Mouse (Mus musculus): ENCODE results near the gene Mad1l1. TPM values are rescaled to one million over a fixed set of nuclear protein-coding genes. Genes with fewer than 3 reads are reported as not detected.
A peak's percentile ranks its signal among the peaks of the same experiment; 100 is the strongest.

Gene Mad1l1
- polyA plus RNA-seq, 1 experiment from 2014 or later, result 34.7 TPM

- peak; percentile 67; the same call in 1 of the 2 replicates for ATAC-seq
- no peaks in the 10 kb centered on the region; the same call in 1 of the 2 replicates for H3K36me3 ChIP-seq
- H3K27me3 ChIP-seq (replicated peaks), result no peaks in the 10 kb centered on the region
- no peaks in the 10 kb centered on the region for H3K4me1 ChIP-seq (replicated peaks)
- H3K4me3 ChIP-seq (replicated peaks), result no peak overlapping the region
- H3K4me2 ChIP-seq (replicated peaks), result no peak overlapping the region
- H3K9me3 ChIP-seq, result no peaks in the 10 kb centered on the region
- WGBS, result 36% methylated on average over 11 of the region's 11 CpGs
- no peak overlapping the region for H3K27ac ChIP-seq
- H3K9ac ChIP-seq, result no peak overlapping the region
Observed at GRCm38 (mm10) chr5:140082204-140082812, 239.0 kb downstream of the Mad1l1 start.

- Histone ChIP-seq H3K27ac (no peak overlapping the region), H3K27me3 (replicated peaks) (no peaks in the 10 kb centered on the region), H3K36me3 (no peaks in the 10 kb centered on the region), H3K4me3 (replicated peaks) (no peak overlapping the region), H3K4me2 (replicated peaks) (no peak overlapping the region), H3K9ac (no peak overlapping the region), H3K4me1 (replicated peaks) (no peaks in the 10 kb centered on the region), H3K9me3 (no peaks in the 10 kb centered on the region)
- ATAC-seq, result no peak
- 84% methylated on average over 10 of the region's 10 CpGs for WGBS
Observed at GRCm38 (mm10) chr5:140081084-140081483, 240.3 kb downstream of the Mad1l1 start.

GRCm38 (mm10) chr5:140079511-140079910, 241.8 kb downstream of the Mad1l1 start:
- Histone ChIP-seq H3K4me3 (replicated peaks) (no peak overlapping the region), H3K4me1 (replicated peaks) (no peaks in the 10 kb centered on the region), H3K4me2 (replicated peaks) (no peak overlapping the region), H3K27ac (no peak overlapping the region), H3K9me3 (no peaks in the 10 kb centered on the region), H3K36me3 (no peaks in the 10 kb centered on the region), H3K27me3 (replicated peaks) (no peaks in the 10 kb centered on the region), H3K9ac (no peak overlapping the region)
- 91% methylated on average over 4 of the region's 4 CpGs for WGBS
- ATAC-seq, result no peak

- no peaks in the 10 kb centered on the region for H3K4me1 ChIP-seq (replicated peaks)
- H3K9me3 ChIP-seq, result no peaks in the 10 kb centered on the region
- no peaks in the 10 kb centered on the region for H3K27me3 ChIP-seq (replicated peaks)
- no peak overlapping the region for H3K4me3 ChIP-seq (replicated peaks)
- no peaks in the 10 kb centered on the region for H3K36me3 ChIP-seq
- H3K9ac ChIP-seq, result no peak overlapping the region
- no peak overlapping the region for H3K4me2 ChIP-seq (replicated peaks)
- WGBS, result 87% methylated on average over 3 of the region's 3 CpGs
- ATAC-seq, result no peak
- H3K27ac ChIP-seq, result no peak overlapping the region
Observed at GRCm38 (mm10) chr5:140078406-140078805, 242.9 kb downstream of the Mad1l1 start.

- Histone ChIP-seq H3K9ac (no peak overlapping the region), H3K9me3 (no peaks in the 10 kb centered on the region), H3K27me3 (replicated peaks) (no peaks in the 10 kb centered on the region), H3K27ac (no peak overlapping the region), H3K4me1 (replicated peaks) (no peaks in the 10 kb centered on the region), H3K36me3 (no peaks in the 10 kb centered on the region), H3K4me3 (replicated peaks) (no peak overlapping the region), H3K4me2 (replicated peaks) (no peak overlapping the region)
- ATAC-seq, result no peak
- WGBS, result 88% methylated on average over 2 of the region's 2 CpGs
Observed at GRCm38 (mm10) chr5:140076438-140076837, 244.9 kb downstream of the Mad1l1 start.

- Histone ChIP-seq H3K27ac (no peak overlapping the region), H3K9ac (no peak overlapping the region), H3K4me1 (replicated peaks) (no peaks in the 10 kb centered on the region), H3K27me3 (replicated peaks) (no peaks in the 10 kb centered on the region), H3K9me3 (no peaks in the 10 kb centered on the region), H3K4me3 (replicated peaks) (no peak overlapping the region), H3K4me2 (replicated peaks) (no peak overlapping the region), H3K36me3 (no peaks in the 10 kb centered on the region)
- 56% methylated on average over 12 of the region's 12 CpGs for WGBS
- ATAC-seq, result no peak
Observed at GRCm38 (mm10) chr5:140073671-140074116, 247.7 kb downstream of the Mad1l1 start.

GRCm38 (mm10) chr5:140073148-140073670, 248.1 kb downstream of the Mad1l1 start:
- H3K9ac ChIP-seq, result no peak overlapping the region
- 43% methylated on average over 1 of the region's 1 CpGs for WGBS
- H3K36me3 ChIP-seq, result no peaks in the 10 kb centered on the region
- no peaks in the 10 kb centered on the region for H3K9me3 ChIP-seq
- no peak overlapping the region for H3K4me3 ChIP-seq (replicated peaks)
- no peaks in the 10 kb centered on the region for H3K27me3 ChIP-seq (replicated peaks)
- H3K4me1 ChIP-seq (replicated peaks), result 0 out of 2 replicates have a peak, but pooled peaks cover 4% of the 10 kb centered on the region
- ATAC-seq, result no peak
- no peak overlapping the region for H3K4me2 ChIP-seq (replicated peaks)
- H3K27ac ChIP-seq, result no peak overlapping the region

- Histone ChIP-seq H3K4me3 (replicated peaks) (no peak overlapping the region), H3K36me3 (no peaks in the 10 kb centered on the region), H3K9me3 (no peaks in the 10 kb centered on the region), H3K4me1 (replicated peaks) (0 out of 2 replicates have a peak, but pooled peaks cover 8% of the 10 kb centered on the region), H3K9ac (no peak overlapping the region), H3K4me2 (replicated peaks) (no peak overlapping the region), H3K27ac (no peak overlapping the region), H3K27me3 (replicated peaks) (no peaks in the 10 kb centered on the region)
- 70% methylated on average over 5 of the region's 5 CpGs for WGBS
- ATAC-seq, result no peak
Observed at GRCm38 (mm10) chr5:140068506-140068905, 252.8 kb downstream of the Mad1l1 start.

GRCm38 (mm10) chr5:140068051-140068450, 253.3 kb downstream of the Mad1l1 start:
- no peak for ATAC-seq
- Histone ChIP-seq H3K9me3 (no peaks in the 10 kb centered on the region), H3K9ac (no peak overlapping the region), H3K4me2 (replicated peaks) (no peak overlapping the region), H3K27me3 (replicated peaks) (no peaks in the 10 kb centered on the region), H3K27ac (no peak overlapping the region), H3K36me3 (no peaks in the 10 kb centered on the region), H3K4me1 (replicated peaks) (0 out of 2 replicates have a peak, but pooled peaks cover 8% of the 10 kb centered on the region), H3K4me3 (replicated peaks) (no peak overlapping the region)
- WGBS, result 67% methylated on average over 3 of the region's 3 CpGs

- Histone ChIP-seq H3K9ac (no peak overlapping the region), H3K27me3 (replicated peaks) (no peaks in the 10 kb centered on the region), H3K4me1 (replicated peaks) (peaks cover 14% of the 10 kb centered on the region; the same call in 1 of the 2 replicates), H3K9me3 (no peaks in the 10 kb centered on the region), H3K36me3 (no peaks in the 10 kb centered on the region), H3K4me3 (replicated peaks) (no peak overlapping the region), H3K4me2 (replicated peaks) (no peak overlapping the region), H3K27ac (no peak overlapping the region)
- 66% methylated on average over 8 of the region's 8 CpGs for WGBS
- no peak for ATAC-seq
Observed at GRCm38 (mm10) chr5:140066769-140067168, 254.6 kb downstream of the Mad1l1 start.

- H3K9ac ChIP-seq, result no peak overlapping the region
- no peaks in the 10 kb centered on the region for H3K27me3 ChIP-seq (replicated peaks)
Observed at GRCm38 (mm10) chr5:140066281-140066680, 255.1 kb downstream of the Mad1l1 start.

GRCm38 (mm10) chr5:140065281-140065945, 255.9 kb downstream of the Mad1l1 start:
- Histone ChIP-seq H3K4me1 (replicated peaks) (peaks cover 23% of the 10 kb centered on the region; the same call in 1 of the 2 replicates), H3K4me2 (replicated peaks) (no peak overlapping the region), H3K4me3 (replicated peaks) (no peak overlapping the region), H3K9me3 (no peaks in the 10 kb centered on the region), H3K27me3 (replicated peaks) (no peaks in the 10 kb centered on the region), H3K9ac (no peak overlapping the region), H3K27ac (no peak overlapping the region), H3K36me3 (no peaks in the 10 kb centered on the region)
- no peak for ATAC-seq
- 96% methylated on average over 11 of the region's 11 CpGs for WGBS

More at GRCm38 (mm10) chr5:140066281-140066680, 255.1 kb downstream of the Mad1l1 start:
- Histone ChIP-seq H3K4me3 (replicated peaks) (no peak overlapping the region), H3K9me3 (no peaks in the 10 kb centered on the region), H3K4me2 (replicated peaks) (no peak overlapping the region), H3K4me1 (replicated peaks) (peaks cover 18% of the 10 kb centered on the region; the same call in 1 of the 2 replicates), H3K27ac (no peak overlapping the region), H3K36me3 (no peaks in the 10 kb centered on the region)
- no peak for ATAC-seq
